Mouse (Mus musculus): ENCODE data around the gene Cenpi.
"Not testable (repeated sequence)": the region's sequence is repeated elsewhere in the genome, so short reads cannot be mapped to it uniquely, and the experiment has no call there.

Cenpi gene

GRCm38 (mm10) chrX:134307534-134308274, at the start of gene Cenpi:
Gene Cenpi (plus strand): TSS chrX:134308084.
- peak; percentile 54 for DNase-seq (ENCODE audit: low read depth, low spot score)

GRCm38 (mm10) chrX:134261191-134261590, 46.7 kb upstream of the Cenpi start:
- DNase-seq (ENCODE audit: low read depth, low spot score): no peak

- no peak for DNase-seq (ENCODE audit: low read depth, low spot score)
These were observed 45.8 kb upstream of the Cenpi start for GRCm38 (mm10) chrX:134262129-134262528.

- DNase-seq (ENCODE audit: low read depth, low spot score): no peak
These were observed 32.2 kb upstream of the Cenpi start for GRCm38 (mm10) chrX:134275715-134276114.

GRCm38 (mm10) chrX:134276275-134277160, 31.4 kb upstream of the Cenpi start, which contains the start of gene Trmt2b:
Gene Trmt2b (minus strand): TSS chrX:134276984.
- no peak for DNase-seq (ENCODE audit: low read depth, low spot score)

GRCm38 (mm10) chrX:134280531-134280930, 27.4 kb upstream of the Cenpi start:
- DNase-seq (ENCODE audit: low read depth, low spot score): no peak

- no peak for DNase-seq (ENCODE audit: low read depth, low spot score)
These were observed 22.8 kb upstream of the Cenpi start for GRCm38 (mm10) chrX:134285102-134285501.

GRCm38 (mm10) chrX:134285791-134286190, 22.1 kb upstream of the Cenpi start:
- DNase-seq (ENCODE audit: low read depth, low spot score): no peak

GRCm38 (mm10) chrX:134287305-134287704, 20.6 kb upstream of the Cenpi start:
- DNase-seq (ENCODE audit: low read depth, low spot score): no peak

GRCm38 (mm10) chrX:134296301-134296700, 11.6 kb upstream of the Cenpi start:
- DNase-seq (ENCODE audit: low read depth, low spot score): no peak

GRCm38 (mm10) chrX:134296737-134297136, 11.1 kb upstream of the Cenpi start:
- DNase-seq (ENCODE audit: low read depth, low spot score): no peak

GRCm38 (mm10) chrX:134297195-134297594, 10.7 kb upstream of the Cenpi start:
- DNase-seq (ENCODE audit: low read depth, low spot score): no peak

GRCm38 (mm10) chrX:134300219-134300618, 7.7 kb upstream of the Cenpi start:
- DNase-seq (ENCODE audit: low read depth, low spot score): no peak

GRCm38 (mm10) chrX:134303287-134303686, 4.6 kb upstream of the Cenpi start:
- no peak for DNase-seq (ENCODE audit: low read depth, low spot score)

- no peak for DNase-seq (ENCODE audit: low read depth, low spot score)
These were observed 371 bp downstream of the Cenpi start for GRCm38 (mm10) chrX:134308275-134308634.

- not testable (repeated sequence) for DNase-seq (ENCODE audit: low read depth, low spot score)
These were observed 3.3 kb downstream of the Cenpi start for GRCm38 (mm10) chrX:134311193-134311592.

- DNase-seq (ENCODE audit: low read depth, low spot score): no peak
These were observed 11.5 kb downstream of the Cenpi start for GRCm38 (mm10) chrX:134319153-134319932.

GRCm38 (mm10) chrX:134333280-134333679, 25.4 kb downstream of the Cenpi start:
- DNase-seq (ENCODE audit: low read depth, low spot score): no peak

- DNase-seq (ENCODE audit: low read depth, low spot score): no peak
These were observed 34.9 kb downstream of the Cenpi start for GRCm38 (mm10) chrX:134342735-134343134.

GRCm38 (mm10) chrX:134350205-134350604, 42.3 kb downstream of the Cenpi start:
- no peak for DNase-seq (ENCODE audit: low read depth, low spot score)

GRCm38 (mm10) chrX:134353848-134354247, 46.0 kb downstream of the Cenpi start:
- no peak for DNase-seq (ENCODE audit: low read depth, low spot score)

GRCm38 (mm10) chrX:134359336-134359735, 51.5 kb downstream of the Cenpi start:
- DNase-seq (ENCODE audit: low read depth, low spot score): no peak
